Mouse (Mus musculus) hindbrain, embryonic 16.5 days (tissue): ENCODE measurements around the gene Esrra. TPM values are rescaled to one million over a fixed set of nuclear protein-coding genes. Genes with fewer than 3 reads are reported as not detected.

Experiments
- ATAC-seq: fragments of 200-750 bp; cut with Nextera tagmentation; 2 replicates; pipeline ENCODE4 v1.8.0; 2017; ENCODE audit warnings: moderate TSS enrichment, moderate library complexity
- H3K27ac ChIP-seq: fragments of 300-500 bp; sonication (generic); 2 replicates; pipeline ENCODE4 v1.5.1; 2014; ENCODE audit warnings: low read depth, mild to moderate bottlenecking, control low read depth, low read length, moderate library complexity
- H3K27me3 ChIP-seq: fragments of 300-500 bp; sonication (generic); replicated peaks from 2 replicates; pipeline ENCODE4 v1.6.1; 2014; ENCODE audit warnings: low read length; ENCODE audit not compliant: control insufficient read depth, insufficient read depth
- H3K36me3 ChIP-seq: fragments of 300-500 bp; sonication (generic); 2 replicates; pipeline ENCODE4 v1.6.1; 2014; ENCODE audit warnings: mild to moderate bottlenecking, low read length, moderate library complexity, mixed read lengths; ENCODE audit not compliant: control insufficient read depth, insufficient read depth
- H3K4me1 ChIP-seq: fragments of 300-500 bp; sonication (generic); 2 replicates; pipeline ENCODE4 v1.6.1; 2014; ENCODE audit warnings: low read depth, low read length; ENCODE audit not compliant: control insufficient read depth, insufficient read depth
- H3K4me2 ChIP-seq: fragments of 300-500 bp; sonication (generic); 2 replicates; pipeline ENCODE4 v1.6.1; 2014; ENCODE audit warnings: mild to moderate bottlenecking, low read length, control low read depth, moderate library complexity
- H3K4me3 ChIP-seq: fragments of 300-500 bp; sonication (generic); 2 replicates; pipeline ENCODE4 v1.5.1; 2014; ENCODE audit warnings: mild to moderate bottlenecking, low read length, control low read depth, moderate library complexity
- H3K9ac ChIP-seq: fragments of 300-500 bp; sonication (generic); 2 replicates; pipeline ENCODE4 v1.6.1; 2014; ENCODE audit warnings: low read depth, mild to moderate bottlenecking, control low read depth, low read length, moderate library complexity
- H3K9me3 ChIP-seq: fragments of 300-500 bp; sonication (generic); 2 replicates; pipeline ENCODE4 v1.6.1; 2014; ENCODE audit warnings: mild to moderate bottlenecking, low read length, moderate library complexity; ENCODE audit not compliant: control insufficient read depth
- WGBS: fragments of 180-500 bp; shearing (Covaris S2); extraction: QIAGEN DNeasy Blood & Tissue Kit; methylation state at CpG from one replicate; pipeline ENCODE4 v1.1.7; 2014; 5-methylcytosine and 5-hydroxymethylcytosine counted together
- polyA plus RNA-seq: library from polyadenylated mRNA; unstranded; fragments of >200 nt; fragmentation: Nextera tagmentation; extraction: Ambion mirVana; gene quantifications from 2 replicates; pipeline ENCODE4 v1.2.1, GENCODE M21; 2015

The Esrra gene
- polyA plus RNA-seq, 1 experiment from 2014 or later, result 17.8 TPM

DNA sequence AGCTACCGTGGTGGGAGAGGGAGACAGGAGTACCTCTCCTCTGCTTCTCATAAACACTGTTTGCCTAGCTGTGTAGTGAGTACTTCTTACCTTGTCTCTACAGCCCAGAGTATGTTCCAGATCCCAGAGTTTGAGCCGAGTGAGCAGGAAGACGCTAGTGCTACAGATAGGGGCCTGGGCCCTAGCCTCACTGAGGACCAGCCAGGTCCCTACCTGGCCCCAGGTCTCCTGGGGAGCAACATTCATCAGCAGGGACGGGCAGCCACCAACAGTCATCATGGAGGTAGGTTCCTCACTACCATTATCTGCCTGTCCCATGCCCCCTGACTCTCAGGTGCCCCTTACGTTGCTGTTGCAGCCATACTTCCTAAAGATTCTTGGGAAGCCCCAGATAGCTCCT lies 21.2 kb upstream of the Esrra start:
- Histone ChIP-seq H3K36me3 (no peaks in the 10 kb centered on the region; the same call in 1 of the 2 replicates), H3K27ac (peak overlapping the region; percentile 97), H3K9ac (peak overlapping the region; percentile 95), H3K4me2 (peak overlapping the region; percentile 76), H3K27me3 (no peaks in the 10 kb centered on the region), H3K4me1 (peaks cover 35% of the 10 kb centered on the region), H3K4me3 (peak overlapping the region; percentile 86), H3K9me3 (no peaks in the 10 kb centered on the region)
- ATAC-seq, result peak; percentile 5; the same call in 1 of the 2 replicates
- WGBS, result 23% methylated on average over 5 of the region's 5 CpGs

DNA sequence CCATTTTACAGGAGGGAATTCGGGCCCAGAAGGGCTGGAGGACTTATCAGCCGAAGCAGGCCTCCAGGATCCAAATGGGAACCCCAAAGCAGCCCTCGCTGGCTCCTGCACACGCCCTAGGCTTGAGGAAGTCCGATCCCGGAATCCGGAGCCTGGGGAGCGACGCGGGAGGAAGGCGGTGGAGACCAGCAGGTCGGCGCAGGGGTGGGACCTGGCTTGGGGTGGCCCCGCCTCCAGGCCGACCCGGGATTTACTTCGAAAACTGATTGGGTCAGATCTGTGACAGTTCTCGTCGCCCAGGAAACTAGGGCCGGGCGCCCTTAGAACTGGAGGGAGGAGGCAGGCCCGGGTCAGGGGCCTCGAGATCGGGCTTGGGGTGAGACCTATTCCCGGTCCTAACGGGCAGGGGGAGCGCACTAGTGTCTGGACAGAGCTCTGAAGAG lies 20.7 kb upstream of the Esrra start, which contains the start of gene Gpr137:
TSS of gene Gpr137 (minus strand) at position 232 of the 443 bp plus-strand sequence.
- Histone ChIP-seq H3K27ac (peak within 1 kb of the TSS; percentile 97), H3K27me3 (no peaks in the 10 kb centered on the region; the same call in 1 of the 2 replicates), H3K4me3 (peak within 1 kb of the TSS; percentile 86), H3K36me3 (no peaks in the 10 kb centered on the region; the same call in 1 of the 2 replicates), H3K4me2 (peak within 1 kb of the TSS; percentile 76), H3K9ac (peak within 1 kb of the TSS; percentile 95), H3K9me3 (no peaks in the 10 kb centered on the region), H3K4me1 (peaks cover 35% of the 10 kb centered on the region)
- ATAC-seq, result peak; percentile 81
- under 1% methylated on average over 27 of the region's 27 CpGs for WGBS

- H3K4me3 ChIP-seq, result peak within 1 kb of the TSS; percentile 86
- peak within 1 kb of the TSS; percentile 95 for H3K9ac ChIP-seq
- peaks cover 35% of the 10 kb centered on the region for H3K4me1 ChIP-seq
- no peaks in the 10 kb centered on the region for H3K36me3 ChIP-seq
- H3K27me3 ChIP-seq, result peaks cover 3% of the 10 kb centered on the region; the same call in 1 of the 2 replicates
- peak within 1 kb of the TSS; percentile 76 for H3K4me2 ChIP-seq
- peak within 1 kb of the TSS; percentile 97 for H3K27ac ChIP-seq
- WGBS, result under 1% methylated on average over 82 of the region's 83 CpGs
- peak; percentile 83 for ATAC-seq
- H3K9me3 ChIP-seq, result no peaks in the 10 kb centered on the region
These were observed 20.0 kb upstream of the Esrra start, which contains the start of gene Bad for GRCm38 (mm10) chr19:6941372-6942248. Gene Bad (plus strand): TSS chr19:6941861.

DNA sequence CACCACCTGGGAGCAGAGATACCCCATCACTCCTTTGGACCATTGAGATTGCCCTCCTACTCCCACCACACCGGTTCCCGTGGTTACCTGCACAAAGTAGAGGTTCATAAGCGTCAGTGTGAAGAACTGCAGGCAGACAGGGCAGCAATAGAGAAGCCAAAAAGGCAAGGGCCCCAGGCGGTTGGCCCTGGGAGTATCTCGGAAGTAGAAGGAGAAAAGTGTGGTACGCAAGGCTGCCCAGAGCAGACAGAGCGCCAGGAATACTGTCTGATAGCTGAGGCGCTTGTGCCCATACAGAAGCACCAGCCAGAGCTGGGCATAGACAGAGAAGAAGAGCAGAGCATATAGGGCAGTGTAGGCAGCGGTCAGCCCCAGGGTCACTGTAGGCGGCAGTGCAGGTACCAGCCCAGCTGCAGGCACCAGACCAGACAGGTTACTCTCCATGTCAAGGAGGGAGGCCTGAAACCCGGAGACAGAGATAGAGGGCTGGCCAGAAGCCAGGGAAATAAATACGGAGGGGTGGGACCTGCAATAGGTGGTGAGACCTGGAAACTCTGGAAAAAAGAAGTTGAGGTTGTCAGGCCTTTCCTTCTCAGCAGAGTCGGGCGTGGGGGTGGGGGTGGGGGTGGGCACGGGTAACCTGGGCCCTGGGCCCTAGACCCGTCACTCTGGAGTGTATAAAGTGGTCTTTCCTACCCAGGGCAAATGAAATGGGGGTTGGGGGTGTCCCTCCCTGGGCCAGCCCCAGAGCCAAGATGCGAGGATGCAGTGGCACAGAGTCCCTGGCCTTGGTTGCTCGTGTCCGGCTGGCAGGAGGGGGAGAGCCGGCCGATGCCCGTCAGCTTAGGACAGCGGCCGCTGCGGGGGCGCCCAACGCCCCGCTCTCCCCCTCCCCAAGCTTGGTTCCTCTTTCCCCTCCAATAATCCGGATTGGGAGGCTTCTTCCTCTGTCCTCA lies 19.1 kb upstream of the Esrra start:
- 19% methylated on average over 29 of the region's 29 CpGs for WGBS
- Histone ChIP-seq H3K9me3 (no peaks in the 10 kb centered on the region), H3K4me2 (peak overlapping the region; percentile 76), H3K36me3 (no peaks in the 10 kb centered on the region), H3K9ac (peak overlapping the region; percentile 95), H3K4me3 (peak overlapping the region; percentile 86), H3K27me3 (peaks cover 10% of the 10 kb centered on the region), H3K27ac (peak overlapping the region; percentile 97), H3K4me1 (peaks cover 35% of the 10 kb centered on the region)
- peak; percentile 7 for ATAC-seq

GRCm38 (mm10) chr19:6939106-6940002 lies 17.7 kb upstream of the Esrra start:
- 88% methylated on average over 20 of the region's 20 CpGs for WGBS
- Histone ChIP-seq H3K36me3 (no peaks in the 10 kb centered on the region), H3K9ac (peak overlapping the region; percentile 95), H3K4me1 (peaks cover 38% of the 10 kb centered on the region), H3K27ac (no peak overlapping the region), H3K27me3 (peaks cover 11% of the 10 kb centered on the region), H3K9me3 (no peaks in the 10 kb centered on the region), H3K4me3 (peak overlapping the region; percentile 86), H3K4me2 (peak overlapping the region; percentile 76)
- ATAC-seq, result no peak

DNA sequence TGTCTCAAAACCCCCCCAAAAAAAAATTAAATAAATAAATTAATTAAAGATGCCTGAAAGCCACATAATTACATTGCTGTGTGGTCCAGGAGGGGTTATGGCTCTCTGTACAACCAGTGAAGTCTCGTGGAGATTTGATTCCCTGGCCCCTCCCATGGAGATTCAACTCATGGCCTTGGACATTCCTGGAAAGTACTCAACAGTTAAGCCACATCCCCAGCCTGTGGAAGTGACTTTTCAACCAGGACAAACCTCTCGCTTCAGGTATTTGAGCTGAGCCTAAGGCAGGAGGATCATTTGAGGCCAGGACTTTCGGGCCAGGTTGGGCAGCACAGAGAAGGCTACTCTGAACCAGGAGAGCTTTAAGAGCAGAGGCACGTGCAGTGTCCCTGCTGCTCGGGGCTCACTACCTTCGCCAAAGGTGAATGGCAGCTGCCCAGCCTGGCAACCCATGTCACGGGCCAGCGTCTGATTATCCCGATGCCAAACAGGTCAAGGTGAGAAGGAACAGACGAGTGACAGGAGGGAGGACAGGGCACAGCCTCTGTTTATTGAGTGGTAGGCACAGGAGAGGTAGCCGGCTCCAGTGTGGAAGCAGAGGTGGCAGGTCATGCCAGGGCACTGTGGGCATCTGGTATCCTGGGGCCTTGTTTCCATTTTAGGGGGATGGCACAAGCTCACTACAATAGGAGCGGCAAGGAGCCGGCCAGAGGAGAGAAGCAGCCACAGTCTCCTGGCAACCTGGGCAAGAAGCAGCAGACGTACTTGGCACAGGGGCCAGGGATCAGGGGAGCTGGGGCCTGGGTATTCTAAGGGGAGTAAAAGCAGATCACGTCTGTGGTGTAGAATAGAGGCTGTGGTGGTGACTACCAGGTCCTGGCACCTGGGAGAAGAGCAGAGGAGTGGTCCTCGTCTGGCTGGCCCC lies 16.2 kb upstream of the Esrra start:
- peak overlapping the region; percentile 18; the same call in 1 of the 2 replicates for H3K9ac ChIP-seq
- 70% methylated on average over 16 of the region's 16 CpGs for WGBS
- H3K4me2 ChIP-seq, result no peak overlapping the region

DNA sequence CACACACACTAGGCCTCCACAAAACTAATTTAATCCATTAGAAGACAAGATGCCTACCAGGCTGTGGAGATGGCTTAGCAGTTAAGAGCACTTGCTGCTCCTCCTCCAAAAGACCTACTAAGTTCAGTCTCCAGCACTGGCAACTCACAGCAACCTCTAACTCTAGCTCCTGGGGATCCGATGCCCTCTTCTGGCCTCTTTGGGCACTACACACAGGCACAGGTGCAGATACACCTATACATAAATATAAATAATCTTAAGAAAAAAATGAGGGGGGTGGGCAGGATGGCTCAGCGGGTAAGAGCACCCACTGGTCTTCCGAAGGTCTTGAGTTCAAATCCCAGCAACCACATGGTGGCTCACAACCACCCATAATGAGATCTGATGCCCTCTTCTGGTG lies 14.7 kb upstream of the Esrra start:
- H3K4me3 ChIP-seq, result no peak overlapping the region
- H3K9ac ChIP-seq, result no peak overlapping the region
- 18% methylated on average over 3 of the region's 3 CpGs for whole genome bisulfite sequencing
- H3K36me3 ChIP-seq, result no peaks in the 10 kb centered on the region
- H3K27me3 ChIP-seq, result peaks cover 33% of the 10 kb centered on the region
- no peaks in the 10 kb centered on the region for H3K9me3 ChIP-seq
- no peak for ATAC-seq
- H3K27ac ChIP-seq, result no peak overlapping the region
- H3K4me1 ChIP-seq, result peaks cover 40% of the 10 kb centered on the region
- H3K4me2 ChIP-seq, result no peak overlapping the region

More for the DNA sequence above, 16.2 kb upstream of the Esrra start:
- H3K27ac ChIP-seq, result no peak overlapping the region
- peaks cover 44% of the 10 kb centered on the region for H3K4me1 ChIP-seq
- no peak for ATAC-seq
- no peak overlapping the region for H3K4me3 ChIP-seq
- peaks cover 19% of the 10 kb centered on the region for H3K27me3 ChIP-seq
- H3K9me3 ChIP-seq, result no peaks in the 10 kb centered on the region
- no peaks in the 10 kb centered on the region for H3K36me3 ChIP-seq
